Mouse (Mus musculus) thymus, postnatal 25 days (tissue): ENCODE measurements around the gene Atxn1l.
"Not testable (repeated sequence)": the region's sequence is repeated elsewhere in the genome, so short reads cannot be mapped to it uniquely, and the experiment has no call there.

ENCODE experiments used
- DNase-seq: peaks from one replicate; pipeline ENCODE4 v3.0.0; 2022

The Atxn1l gene

GRCm38 (mm10) chr8:109737237-109738048, at the start of gene Atxn1l:
Gene Atxn1l, minus strand, starts transcription at chr8:109737739.
- DNase-seq, result peak; percentile 84

- DNase-seq, result no peak
These were observed 43.0 kb upstream of the Atxn1l start for GRCm38 (mm10) chr8:109780548-109780947.

DNA sequence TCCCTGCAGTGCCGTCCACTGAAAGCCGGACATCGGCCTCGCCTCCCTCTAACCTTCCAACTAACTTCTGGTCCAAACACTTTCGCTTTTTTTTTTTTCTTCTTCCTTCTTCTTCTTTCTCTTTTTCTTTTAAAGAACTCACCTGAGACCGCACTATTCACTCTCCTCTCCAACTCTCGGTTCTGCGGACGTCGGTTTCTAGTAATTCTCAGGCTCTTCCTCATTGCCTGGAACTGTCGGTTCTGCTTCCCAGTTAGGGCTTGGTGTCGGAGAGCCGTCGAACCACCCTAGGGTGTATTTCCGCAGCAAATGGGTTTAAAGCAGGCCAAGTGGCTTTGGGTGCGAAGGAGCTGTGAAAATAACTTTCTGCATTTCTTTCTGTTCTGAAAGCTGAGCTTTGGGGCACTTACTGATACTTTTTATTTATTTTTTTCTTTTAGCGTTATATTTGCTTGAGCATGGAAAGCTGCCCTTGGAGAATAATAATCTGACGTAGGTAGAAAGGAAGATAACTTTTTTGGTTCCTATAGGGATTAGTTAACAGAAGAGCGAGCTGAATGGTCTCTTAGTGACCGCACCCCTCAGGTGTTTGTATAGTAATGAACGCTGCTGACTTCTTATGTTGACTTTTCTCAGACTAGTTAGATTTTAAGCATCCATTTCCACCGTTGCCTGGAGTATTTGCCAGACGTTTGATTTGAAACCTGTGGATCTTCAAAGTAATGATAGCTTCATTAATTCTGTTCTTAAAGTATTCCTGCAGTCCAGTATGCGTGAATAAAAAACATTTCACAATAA, 42.1 kb upstream of the Atxn1l start:
- peak; percentile 9 for DNase-seq

DNA sequence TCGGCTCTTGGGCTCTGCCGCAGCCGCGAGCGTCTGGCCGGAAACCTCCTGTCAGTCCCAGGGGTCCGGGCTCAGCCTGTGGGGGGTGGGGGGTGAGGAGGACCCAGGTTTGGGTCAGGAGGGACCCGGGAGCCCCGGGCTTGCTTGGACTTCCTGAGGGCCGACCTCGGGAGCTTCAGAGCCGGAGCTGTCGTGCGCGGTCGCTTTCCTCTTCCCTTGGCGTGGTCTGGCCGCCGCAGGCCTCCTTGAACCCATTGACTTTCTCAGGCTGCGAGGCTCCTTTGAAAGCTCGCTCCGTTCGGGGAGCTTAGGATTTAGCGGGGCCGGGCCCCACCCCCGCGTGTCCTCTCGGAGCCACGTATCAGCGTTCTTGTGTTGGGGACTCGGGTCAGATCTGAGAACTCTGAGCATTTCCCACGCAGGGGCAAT, 41.5 kb upstream of the Atxn1l start:
- DNase-seq, result no peak

- DNase-seq, result peak; percentile 98
These were observed 40.9 kb upstream of the Atxn1l start, which contains the start of gene Ap1g1 for GRCm38 (mm10) chr8:109778280-109778977. Gene Ap1g1, plus strand, starts transcription at chr8:109778554.

DNA sequence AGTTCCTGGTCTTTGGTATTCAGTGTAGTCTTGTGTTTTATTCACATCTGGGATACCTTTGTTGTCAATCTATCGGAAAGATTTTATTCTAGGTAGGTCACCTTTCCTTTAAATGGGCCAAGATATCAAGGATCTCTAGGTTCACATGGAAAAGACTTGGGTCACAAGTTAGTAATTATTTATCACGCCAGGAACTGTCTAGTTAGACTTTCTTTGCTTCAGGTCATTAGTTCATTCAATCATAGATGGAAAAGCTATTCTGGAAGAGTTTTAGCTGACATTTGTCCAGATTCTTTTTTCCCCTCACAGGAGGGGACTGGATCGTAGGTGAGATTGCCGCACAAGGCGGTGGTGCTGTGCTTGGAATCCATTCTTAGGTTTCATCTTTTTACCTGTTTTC, 40.3 kb upstream of the Atxn1l start:
- no peak for DNase-seq

- no peak for DNase-seq
These were observed 35.6 kb upstream of the Atxn1l start for GRCm38 (mm10) chr8:109773154-109773553.

GRCm38 (mm10) chr8:109766081-109766480, 28.5 kb upstream of the Atxn1l start:
- no peak for DNase-seq

DNA sequence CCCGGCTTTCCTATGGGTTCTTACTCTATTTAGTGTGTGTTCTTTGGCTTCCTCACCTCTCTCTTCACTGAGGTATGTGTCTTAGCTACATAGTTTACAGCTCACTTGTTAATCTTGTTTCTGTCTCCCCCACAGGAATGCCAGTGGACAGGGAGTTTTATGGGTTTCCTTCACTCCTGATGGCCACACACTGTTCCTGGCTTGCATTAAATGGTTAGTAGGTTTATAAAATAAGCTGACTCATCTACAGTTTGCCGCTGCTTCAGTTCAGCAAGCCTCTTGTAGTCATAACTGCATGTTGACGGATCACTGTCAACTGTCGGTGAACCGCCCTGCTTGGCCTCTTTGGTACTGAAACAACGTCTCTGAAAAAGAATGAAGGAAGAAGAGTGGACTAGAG, 26.5 kb upstream of the Atxn1l start:
- no peak for DNase-seq

DNA sequence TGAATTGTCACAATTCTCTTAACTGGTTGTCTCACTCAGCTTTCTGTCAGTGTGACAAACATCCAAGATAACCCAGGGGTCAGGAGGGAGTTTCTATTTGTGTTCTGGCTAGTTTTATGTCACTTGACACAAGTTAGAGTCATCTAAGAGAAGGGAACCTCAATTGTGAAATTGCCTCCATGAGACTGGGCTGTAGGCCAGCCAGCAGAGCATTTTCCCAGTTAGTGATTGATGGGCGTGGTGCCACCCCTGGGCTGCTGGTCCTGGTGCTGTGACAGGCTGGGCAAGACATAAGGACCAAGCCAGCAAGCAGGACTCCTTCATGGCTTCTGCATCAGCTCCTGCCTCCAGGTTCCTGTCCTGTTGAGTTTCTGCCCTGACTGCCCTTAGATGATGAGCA, 22.7 kb upstream of the Atxn1l start:
- no peak for DNase-seq

DNA sequence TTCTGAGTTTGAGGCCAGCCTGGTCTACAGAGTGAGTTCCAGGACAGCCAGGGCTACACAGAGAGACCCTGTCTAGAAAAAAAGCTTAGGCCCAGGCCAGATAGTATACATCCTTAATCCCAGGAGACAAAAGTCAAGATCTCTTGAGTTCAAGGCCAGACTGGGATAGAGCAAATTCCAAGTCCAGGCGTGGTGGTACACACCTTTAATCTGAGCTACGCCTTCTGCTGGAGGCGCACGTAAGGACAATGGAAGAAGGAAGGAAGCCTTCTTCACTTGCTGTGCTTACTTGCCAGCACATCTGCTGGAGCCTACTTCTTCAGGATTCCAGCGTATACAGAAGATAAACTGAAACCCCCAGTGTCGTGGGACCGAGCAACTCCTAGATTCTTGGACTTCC, 21.9 kb upstream of the Atxn1l start:
- no peak for DNase-seq

DNA sequence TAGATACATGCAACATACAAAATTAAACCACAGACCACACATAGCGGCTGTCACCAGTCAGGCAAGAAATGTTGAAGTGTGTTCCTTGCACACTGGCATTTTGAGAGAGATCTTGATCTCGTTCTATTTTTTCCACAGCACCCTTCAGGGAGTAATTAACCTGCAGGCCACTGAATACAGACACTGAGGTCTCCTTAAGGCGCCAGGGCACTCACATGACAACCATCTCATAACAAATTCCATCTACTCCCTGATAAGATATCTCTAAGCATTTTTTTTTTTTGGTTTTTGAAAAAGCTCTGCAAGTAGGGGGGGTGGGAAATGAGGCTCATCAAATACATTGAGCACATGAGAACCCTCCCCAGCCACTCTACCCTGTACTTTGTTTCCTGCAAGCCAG, 19.3 kb upstream of the Atxn1l start:
- DNase-seq, result no peak

GRCm38 (mm10) chr8:109755554-109755953, 18.0 kb upstream of the Atxn1l start:
- not testable (repeated sequence) for DNase-seq

DNA sequence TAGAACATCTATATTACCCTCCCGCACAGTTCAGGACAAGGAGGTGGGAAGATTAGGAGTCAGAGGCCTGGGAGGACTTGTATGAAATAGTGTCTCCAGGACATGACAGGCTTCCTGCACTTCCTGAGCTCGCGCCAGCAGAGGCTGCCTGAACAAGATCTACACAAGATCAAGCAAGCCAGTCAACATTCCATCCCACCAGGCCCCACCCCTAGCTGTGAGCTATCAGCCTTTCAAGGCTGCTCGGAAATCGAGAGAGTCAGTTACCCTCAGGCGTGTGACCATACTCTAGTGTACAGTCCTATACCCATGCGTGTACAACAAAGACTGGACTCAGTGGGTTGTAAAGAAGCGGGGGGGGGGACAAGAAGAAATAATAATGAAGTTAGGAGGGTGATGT, 17.2 kb upstream of the Atxn1l start:
- DNase-seq, result no peak

GRCm38 (mm10) chr8:109751731-109752485, 14.4 kb upstream of the Atxn1l start:
- DNase-seq, result no peak

DNA sequence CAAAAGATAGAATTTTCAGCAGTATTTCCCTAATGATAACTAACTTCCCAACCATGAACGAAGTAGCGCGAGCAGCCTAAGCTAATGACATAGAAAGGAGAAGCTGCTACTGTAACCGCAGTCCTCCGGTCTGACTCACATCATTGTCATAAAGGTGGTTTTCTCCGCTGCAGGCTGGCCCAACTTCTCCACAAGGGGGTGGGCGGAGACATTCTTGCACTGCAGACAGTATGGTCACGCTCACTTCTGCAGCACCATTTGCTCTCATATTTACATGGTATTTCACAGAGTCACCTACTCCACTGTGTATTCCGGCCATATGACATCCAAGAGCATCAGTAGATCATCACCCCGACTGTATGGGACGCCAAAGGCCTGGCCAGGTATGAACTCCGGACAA, 13.2 kb upstream of the Atxn1l start:
- peak; percentile 56 for DNase-seq

GRCm38 (mm10) chr8:109750274-109750673, 12.7 kb upstream of the Atxn1l start:
- DNase-seq, result no peak

DNA sequence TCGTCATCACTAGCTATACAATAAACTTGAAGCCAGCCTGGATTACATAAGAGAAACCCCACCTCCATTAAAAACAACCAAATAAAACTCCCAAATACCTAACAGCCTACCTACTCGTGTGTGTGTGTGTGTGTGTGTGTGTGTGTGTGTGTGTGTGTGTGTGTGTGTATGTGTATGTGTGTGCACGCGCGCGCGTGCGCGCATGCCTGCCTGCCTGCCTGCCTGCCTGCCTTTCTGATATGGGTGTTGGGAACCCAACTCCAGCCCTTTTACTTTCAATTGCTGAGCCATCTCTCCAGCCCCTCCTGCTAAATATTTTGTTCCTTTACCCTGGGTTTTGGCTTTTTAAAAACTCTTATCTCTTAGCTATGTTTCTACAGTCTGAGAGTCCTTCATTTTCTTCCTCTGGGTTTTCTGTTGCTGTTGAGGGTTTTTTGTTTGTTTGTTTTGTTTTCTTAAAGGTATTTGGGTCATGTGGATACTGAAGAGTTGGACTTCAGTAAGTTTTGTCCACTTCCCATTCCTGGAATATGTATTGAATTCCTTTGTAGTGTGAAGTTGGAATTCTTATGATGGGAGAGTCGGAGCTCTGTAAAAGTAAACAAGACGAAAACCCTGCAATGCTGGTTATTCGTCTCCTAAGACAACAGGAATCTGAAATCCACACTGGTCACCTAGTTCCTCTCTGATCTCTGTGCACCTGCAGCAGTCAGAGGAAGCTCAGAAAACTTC, 10.1 kb upstream of the Atxn1l start:
- DNase-seq, result no peak

DNA sequence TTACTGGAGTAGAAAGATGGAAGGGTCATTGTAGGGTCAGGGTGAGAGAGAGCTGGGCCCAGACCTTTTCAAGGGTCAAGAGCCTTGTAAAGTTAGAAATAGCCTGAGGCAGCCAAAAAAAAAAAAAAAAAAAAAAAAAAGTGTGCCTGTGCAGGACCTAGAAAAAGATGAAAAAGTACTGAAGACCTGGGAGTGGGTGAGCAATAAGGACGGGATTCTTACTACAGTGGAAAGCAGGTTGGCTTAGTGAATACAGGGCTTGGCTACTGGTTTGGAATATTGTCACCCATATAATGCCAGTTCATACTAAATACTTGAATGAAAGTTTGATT, 476 bp upstream of the Atxn1l start:
- no peak for DNase-seq

DNA sequence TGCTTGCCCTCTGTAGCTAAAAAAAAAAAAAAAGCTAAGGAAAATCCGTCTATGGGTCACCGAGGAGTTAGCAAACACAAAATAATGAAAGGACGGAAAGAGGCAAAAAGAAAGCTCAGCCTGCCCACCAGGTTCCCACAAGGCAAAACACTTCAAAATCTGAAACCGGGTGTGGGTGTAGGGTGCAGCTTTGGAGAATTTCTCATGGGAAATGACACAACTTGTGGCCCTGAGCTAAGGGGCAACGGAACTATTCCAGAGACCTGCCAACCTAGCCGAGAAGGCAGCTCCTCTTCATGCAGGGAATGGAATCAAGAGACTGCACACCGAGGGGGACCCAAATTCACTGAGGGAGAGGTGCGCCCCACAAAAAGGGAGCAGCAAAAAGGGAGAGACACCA, 720 bp downstream of the Atxn1l start:
- DNase-seq, result no peak

DNA sequence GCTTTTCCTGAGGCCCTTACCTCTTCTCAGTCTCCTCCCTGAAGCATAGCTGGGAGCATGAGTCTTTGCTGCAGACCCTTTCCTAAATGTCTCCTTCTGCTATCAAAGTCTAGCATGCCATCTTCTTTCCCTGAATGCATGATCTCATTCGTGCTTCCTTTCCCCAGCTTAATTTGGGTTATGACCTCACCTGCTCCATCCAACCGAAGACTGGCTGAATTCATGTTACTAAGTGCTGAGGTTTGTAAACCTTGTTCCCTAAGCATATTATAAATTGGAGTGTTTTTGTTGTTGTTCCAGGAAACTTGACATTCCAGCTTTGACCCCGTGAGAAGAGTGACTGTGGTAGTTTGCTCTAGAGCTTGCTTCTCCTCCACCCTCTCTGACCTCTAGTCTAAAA, 3.5 kb downstream of the Atxn1l start:
- DNase-seq, result no peak

GRCm38 (mm10) chr8:109731012-109731411, 6.5 kb downstream of the Atxn1l start:
- no peak for DNase-seq
